Mouse (Mus musculus): ENCODE measurements around the gene Trim54. TPM values are rescaled to one million over a fixed set of nuclear protein-coding genes. Genes with fewer than 3 reads are reported as not detected.

Gene Trim54
- polyA plus RNA-seq, 1 experiment from 2014 or later, result not detected

GRCm38 (mm10) chr5:31126050-31126449 is 9.5 kb downstream of the Trim54 start:
- Histone ChIP-seq H3K4me1 (ENCODE audit: control insufficient read depth, insufficient read depth, low read length) (no peaks in the 10 kb centered on the region), H3K27ac (ENCODE audit: low read depth, low read length) (no peak overlapping the region), H3K9me3 (ENCODE audit: control insufficient read depth, low read length) (no peaks in the 10 kb centered on the region), H3K36me3 (ENCODE audit: control insufficient read depth, insufficient read depth, low read length) (no peaks in the 10 kb centered on the region), H3K4me3 (ENCODE audit: low read depth, low read length) (no peak overlapping the region), H3K27me3 (ENCODE audit: control insufficient read depth, insufficient read depth, low read length) (no peaks in the 10 kb centered on the region), H3K4me2 (ENCODE audit: low read depth, low read length) (no peak overlapping the region), H3K9ac (replicated peaks; ENCODE audit: low read depth, low read length) (no peak overlapping the region)
- 38% methylated on average over 5 of the region's 5 CpGs for WGBS
- no peak for ATAC-seq (ENCODE audit: low read depth)

- WGBS, result under 1% methylated on average over 33 of the region's 33 CpGs
- Histone ChIP-seq H3K4me1 (ENCODE audit: control insufficient read depth, insufficient read depth, low read length) (0 out of 2 replicates have a peak, but pooled peaks cover 3% of the 10 kb centered on the region), H3K4me2 (ENCODE audit: low read depth, low read length) (peak overlapping the region; percentile 44; the same call in 1 of the 2 replicates), H3K4me3 (ENCODE audit: low read depth, low read length) (peak overlapping the region; percentile 1; the same call in 1 of the 2 replicates), H3K9ac (replicated peaks; ENCODE audit: low read depth, low read length) (no peak overlapping the region), H3K27ac (ENCODE audit: low read depth, low read length) (no peak overlapping the region), H3K27me3 (ENCODE audit: control insufficient read depth, insufficient read depth, low read length) (peaks cover 41% of the 10 kb centered on the region), H3K9me3 (ENCODE audit: control insufficient read depth, low read length) (no peaks in the 10 kb centered on the region), H3K36me3 (ENCODE audit: control insufficient read depth, insufficient read depth, low read length) (no peaks in the 10 kb centered on the region)
- ATAC-seq (ENCODE audit: low read depth), result peak; percentile 20; the same call in 1 of the 2 replicates
These were observed 20.4 kb downstream of the Trim54 start for GRCm38 (mm10) chr5:31136730-31137424.

GRCm38 (mm10) chr5:31137658-31138057 is 21.1 kb downstream of the Trim54 start:
- Histone ChIP-seq H3K27me3 (ENCODE audit: control insufficient read depth, insufficient read depth, low read length) (peaks cover 41% of the 10 kb centered on the region), H3K4me1 (ENCODE audit: control insufficient read depth, insufficient read depth, low read length) (0 out of 2 replicates have a peak, but pooled peaks cover 3% of the 10 kb centered on the region), H3K27ac (ENCODE audit: low read depth, low read length) (no peak overlapping the region), H3K9me3 (ENCODE audit: control insufficient read depth, low read length) (no peaks in the 10 kb centered on the region), H3K36me3 (ENCODE audit: control insufficient read depth, insufficient read depth, low read length) (no peaks in the 10 kb centered on the region), H3K4me3 (ENCODE audit: low read depth, low read length) (peak overlapping the region; percentile 22), H3K9ac (replicated peaks; ENCODE audit: low read depth, low read length) (no peak overlapping the region), H3K4me2 (ENCODE audit: low read depth, low read length) (peak overlapping the region; percentile 44)
- under 1% methylated on average over 13 of the region's 13 CpGs for WGBS
- no peak for ATAC-seq (ENCODE audit: low read depth)

GRCm38 (mm10) chr5:31138241-31138967 is 21.9 kb downstream of the Trim54 start, which contains the start of gene Ucn:
TSS of gene Ucn (minus strand) at chr5:31138829.
- H3K9ac ChIP-seq (replicated peaks; ENCODE audit: low read depth, low read length), result no peak within 1 kb of the TSS; the same call in 1 of the 2 replicates

GRCm38 (mm10) chr5:31138968-31139425 is 22.5 kb downstream of the Trim54 start:
- no peak overlapping the region for H3K27ac ChIP-seq (ENCODE audit: low read depth, low read length)
- H3K4me1 ChIP-seq (ENCODE audit: control insufficient read depth, insufficient read depth, low read length), result 0 out of 2 replicates have a peak, but pooled peaks cover 3% of the 10 kb centered on the region
- WGBS, result 13% methylated on average over 9 of the region's 9 CpGs
- H3K4me2 ChIP-seq (ENCODE audit: low read depth, low read length), result no peak overlapping the region; the same call in 1 of the 2 replicates
- ATAC-seq (ENCODE audit: low read depth), result no peak
- no peak overlapping the region for H3K4me3 ChIP-seq (ENCODE audit: low read depth, low read length)
- no peaks in the 10 kb centered on the region for H3K36me3 ChIP-seq (ENCODE audit: control insufficient read depth, insufficient read depth, low read length)
- H3K9me3 ChIP-seq (ENCODE audit: control insufficient read depth, low read length), result no peaks in the 10 kb centered on the region
- no peak overlapping the region for H3K9ac ChIP-seq (replicated peaks; ENCODE audit: low read depth, low read length)
- H3K27me3 ChIP-seq (ENCODE audit: control insufficient read depth, insufficient read depth, low read length), result peaks cover 38% of the 10 kb centered on the region

More at GRCm38 (mm10) chr5:31138241-31138967, 21.9 kb downstream of the Trim54 start, which contains the start of gene Ucn:
- peaks cover 41% of the 10 kb centered on the region for H3K27me3 ChIP-seq (ENCODE audit: control insufficient read depth, insufficient read depth, low read length)
- H3K36me3 ChIP-seq (ENCODE audit: control insufficient read depth, insufficient read depth, low read length), result no peaks in the 10 kb centered on the region
- ATAC-seq (ENCODE audit: low read depth), result 0 out of 2 replicates have a peak, but pooled peaks have one; percentile 44
- H3K9me3 ChIP-seq (ENCODE audit: control insufficient read depth, low read length), result no peaks in the 10 kb centered on the region
- H3K4me2 ChIP-seq (ENCODE audit: low read depth, low read length), result peak within 1 kb of the TSS; percentile 44
- peak within 1 kb of the TSS; percentile 22 for H3K4me3 ChIP-seq (ENCODE audit: low read depth, low read length)
- under 1% methylated on average over 52 of the region's 52 CpGs for WGBS
- H3K27ac ChIP-seq (ENCODE audit: low read depth, low read length), result no peak within 1 kb of the TSS
- H3K4me1 ChIP-seq (ENCODE audit: control insufficient read depth, insufficient read depth, low read length), result 0 out of 2 replicates have a peak, but pooled peaks cover 3% of the 10 kb centered on the region

GRCm38 (mm10) chr5:31149781-31150180 is 33.3 kb downstream of the Trim54 start:
- 93% methylated on average over 4 of the region's 4 CpGs for WGBS
- H3K4me3 ChIP-seq (ENCODE audit: low read depth, low read length), result no peak overlapping the region
- no peak overlapping the region for H3K9ac ChIP-seq (replicated peaks; ENCODE audit: low read depth, low read length)
- no peak for ATAC-seq (ENCODE audit: low read depth)
- H3K36me3 ChIP-seq (ENCODE audit: control insufficient read depth, insufficient read depth, low read length), result no peaks in the 10 kb centered on the region
- H3K27ac ChIP-seq (ENCODE audit: low read depth, low read length), result no peak overlapping the region
- H3K4me2 ChIP-seq (ENCODE audit: low read depth, low read length), result no peak overlapping the region
- H3K27me3 ChIP-seq (ENCODE audit: control insufficient read depth, insufficient read depth, low read length), result no peaks in the 10 kb centered on the region
- no peaks in the 10 kb centered on the region for H3K9me3 ChIP-seq (ENCODE audit: control insufficient read depth, low read length)
- peaks cover 11% of the 10 kb centered on the region for H3K4me1 ChIP-seq (ENCODE audit: control insufficient read depth, insufficient read depth, low read length)

- Histone ChIP-seq H3K4me3 (ENCODE audit: low read depth, low read length) (no peak overlapping the region), H3K9me3 (ENCODE audit: control insufficient read depth, low read length) (no peaks in the 10 kb centered on the region), H3K4me2 (ENCODE audit: low read depth, low read length) (no peak overlapping the region), H3K4me1 (ENCODE audit: control insufficient read depth, insufficient read depth, low read length) (peaks cover 12% of the 10 kb centered on the region), H3K27ac (ENCODE audit: low read depth, low read length) (no peak overlapping the region), H3K36me3 (ENCODE audit: control insufficient read depth, insufficient read depth, low read length) (0 out of 2 replicates have a peak, but pooled peaks cover 5% of the 10 kb centered on the region), H3K27me3 (ENCODE audit: control insufficient read depth, insufficient read depth, low read length) (no peaks in the 10 kb centered on the region), H3K9ac (replicated peaks; ENCODE audit: low read depth, low read length) (no peak overlapping the region)
- WGBS, result 90% methylated on average over 3 of the region's 3 CpGs
- ATAC-seq (ENCODE audit: low read depth), result no peak
These were observed 35.2 kb downstream of the Trim54 start for GRCm38 (mm10) chr5:31151746-31152145.

- ATAC-seq (ENCODE audit: low read depth), result peak; percentile 32
- H3K4me2 ChIP-seq (ENCODE audit: low read depth, low read length), result peak overlapping the region; percentile 67
- H3K36me3 ChIP-seq (ENCODE audit: control insufficient read depth, insufficient read depth, low read length), result peaks cover 22% of the 10 kb centered on the region
- H3K4me3 ChIP-seq (ENCODE audit: low read depth, low read length), result peak overlapping the region; percentile 51
- H3K27me3 ChIP-seq (ENCODE audit: control insufficient read depth, insufficient read depth, low read length), result no peaks in the 10 kb centered on the region
- H3K9me3 ChIP-seq (ENCODE audit: control insufficient read depth, low read length), result no peaks in the 10 kb centered on the region
- WGBS, result 44% methylated on average over 6 of the region's 6 CpGs
- H3K9ac ChIP-seq (replicated peaks; ENCODE audit: low read depth, low read length), result peak overlapping the region; percentile 54
- peaks cover 12% of the 10 kb centered on the region for H3K4me1 ChIP-seq (ENCODE audit: control insufficient read depth, insufficient read depth, low read length)
- no peak overlapping the region for H3K27ac ChIP-seq (ENCODE audit: low read depth, low read length)
These were observed 37.1 kb downstream of the Trim54 start for GRCm38 (mm10) chr5:31153516-31154151.

All from neural tube, embryonic 14.5 days (tissue).